Mouse (Mus musculus) limb, embryonic 12.5 days (tissue): ENCODE data around the gene Rab30. TPM values are rescaled to one million over a fixed set of nuclear protein-coding genes. Genes with fewer than 3 reads are reported as not detected.

Experiments used
- ATAC-seq: fragments of 200-750 bp; cut with Nextera tagmentation; 2 replicates; pipeline ENCODE4 v1.8.0; 2017; ENCODE audit warnings: low read depth, moderate TSS enrichment; ENCODE audit not compliant: insufficient number of reproducible peaks, insufficient read depth, low FRiP score, low TSS enrichment
- H3K27ac ChIP-seq: fragments of 300-500 bp; sonication (generic); 2 replicates; pipeline ENCODE4 v1.5.1; 2016; ENCODE audit warnings: mild to moderate bottlenecking, moderate library complexity
- H3K27me3 ChIP-seq: fragments of 300-500 bp; sonication (generic); 2 replicates; pipeline ENCODE4 v1.6.1; 2016; ENCODE audit warnings: mild to moderate bottlenecking, moderate library complexity
- H3K36me3 ChIP-seq: fragments of 300-500 bp; sonication (generic); 2 replicates; pipeline ENCODE4 v1.6.1; 2016; ENCODE audit warnings: mild to moderate bottlenecking, moderate library complexity
- H3K4me1 ChIP-seq: fragments of 300-500 bp; sonication (generic); replicated peaks from 2 replicates; pipeline ENCODE4 v1.6.1; 2016
- H3K4me2 ChIP-seq: fragments of 300-500 bp; sonication (generic); 2 replicates; pipeline ENCODE4 v1.6.1; 2016; ENCODE audit warnings: mild to moderate bottlenecking, moderate library complexity
- H3K4me3 ChIP-seq: fragments of 300-500 bp; sonication (generic); replicated peaks from 2 replicates; pipeline ENCODE4 v1.5.1; 2016; ENCODE audit warnings: mild to moderate bottlenecking
- H3K9ac ChIP-seq: fragments of 300-500 bp; sonication (generic); replicated peaks from 2 replicates; pipeline ENCODE4 v1.6.1; 2016; ENCODE audit warnings: mild to moderate bottlenecking, moderate library complexity
- H3K9me3 ChIP-seq: fragments of 300-500 bp; sonication (generic); 2 replicates; pipeline ENCODE4 v1.6.1; 2016; ENCODE audit warnings: mild to moderate bottlenecking, moderate library complexity
- WGBS: fragments of 180-500 bp; shearing (Covaris S2); methylation state at CpG from one replicate; pipeline ENCODE4 v1.1.7; 2016; 5-methylcytosine and 5-hydroxymethylcytosine counted together
- polyA plus RNA-seq: library from polyadenylated mRNA; unstranded; fragments of >200 nt; fragmentation: Nextera tagmentation; extraction: Ambion mirVana; gene quantifications from 2 replicates; pipeline ENCODE4 v1.2.1, GENCODE M21; 2016

Gene Rab30
- polyA plus RNA-seq, 1 experiment from 2014 or later: 11.8 TPM

DNA sequence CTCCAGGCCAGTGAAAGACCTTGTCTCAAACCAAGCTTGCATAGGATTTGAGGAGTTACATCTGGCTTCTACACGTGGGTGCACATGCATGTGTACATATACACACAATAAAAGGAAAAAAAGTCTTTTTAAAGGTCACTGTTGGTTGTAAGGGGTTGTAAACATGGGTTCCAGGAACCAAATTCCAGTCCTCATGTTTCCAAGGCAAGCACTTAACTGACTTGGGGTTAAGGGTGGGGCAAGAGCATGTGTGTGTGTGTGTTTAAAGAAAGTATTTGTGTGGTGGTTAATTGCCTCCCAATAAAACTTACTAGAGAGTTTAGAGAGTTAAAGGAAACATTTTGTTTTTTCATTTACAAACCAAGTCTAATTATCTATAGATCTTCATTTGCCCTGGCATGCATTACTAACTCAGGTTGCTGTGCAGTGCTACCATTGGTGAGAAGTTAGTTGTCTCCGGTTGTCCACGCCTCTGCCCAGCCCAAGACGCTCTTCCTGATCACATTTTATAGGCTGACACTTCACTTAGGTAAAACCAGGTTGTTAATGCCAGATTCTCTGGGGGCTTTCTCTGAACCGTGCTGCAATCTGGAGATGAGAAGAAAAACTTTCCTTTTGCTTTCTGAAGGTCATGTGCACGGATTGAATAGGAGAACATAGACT, 143.7 kb downstream of the Rab30 start:
- ATAC-seq: no peak
- WGBS: 67% methylated on average over 6 of the region's 6 CpGs
- Histone ChIP-seq H3K4me1 (peaks cover 3% of the 10 kb centered on the region), H3K4me3 (no peak overlapping the region), H3K27ac (no peak overlapping the region), H3K4me2 (no peak overlapping the region), H3K9me3 (no peaks in the 10 kb centered on the region), H3K36me3 (no peaks in the 10 kb centered on the region), H3K27me3 (no peaks in the 10 kb centered on the region), H3K9ac (no peak overlapping the region)

DNA sequence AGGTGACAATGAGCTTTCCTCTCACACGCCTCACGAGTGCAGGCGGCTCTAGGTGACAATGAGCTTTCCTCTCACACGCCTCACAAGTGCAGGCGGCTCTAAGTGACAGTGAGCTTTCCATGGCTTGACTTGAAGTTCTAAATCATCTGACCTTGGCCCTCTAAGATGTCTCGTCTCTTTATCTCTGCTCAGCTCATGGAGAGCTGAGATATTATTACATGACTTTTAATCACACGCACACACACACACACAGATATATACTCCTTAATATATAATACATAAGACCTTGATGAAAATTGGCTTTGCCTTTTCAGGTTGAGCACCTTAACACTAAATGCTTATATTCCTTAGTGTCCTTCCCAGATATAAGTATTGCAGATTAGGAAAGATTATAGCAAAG, 145.4 kb downstream of the Rab30 start:
- Histone ChIP-seq H3K36me3 (no peaks in the 10 kb centered on the region), H3K27ac (no peak overlapping the region), H3K4me1 (peaks cover 11% of the 10 kb centered on the region), H3K9ac (no peak overlapping the region), H3K4me2 (no peak overlapping the region), H3K9me3 (no peaks in the 10 kb centered on the region), H3K27me3 (no peaks in the 10 kb centered on the region), H3K4me3 (no peak overlapping the region)
- ATAC-seq: no peak
- WGBS: 78% methylated on average over 7 of the region's 7 CpGs

DNA sequence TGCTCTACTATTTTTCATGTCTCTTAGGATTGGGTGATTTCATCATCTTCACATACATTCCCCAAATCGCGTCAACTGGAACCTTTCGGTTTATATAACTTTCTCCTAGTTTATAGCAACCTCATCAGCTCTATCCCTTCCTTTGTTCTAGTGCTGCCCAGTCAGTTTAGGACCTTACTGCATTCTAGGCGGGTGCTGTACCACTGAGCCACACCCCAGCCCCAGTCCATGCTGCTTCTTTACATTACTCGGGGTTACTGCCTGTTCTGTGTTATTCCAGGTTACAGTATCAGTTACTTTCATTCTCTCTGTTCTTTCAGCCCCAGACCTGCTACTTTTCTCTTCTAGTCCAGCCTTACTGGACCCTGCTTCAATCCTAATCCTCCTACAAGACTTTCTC, 145.8 kb downstream of the Rab30 start:
- no peak overlapping the region for H3K4me2 ChIP-seq
- H3K27me3 ChIP-seq: no peaks in the 10 kb centered on the region
- H3K4me3 ChIP-seq: no peak overlapping the region
- WGBS: 85% methylated on average over 5 of the region's 5 CpGs
- H3K36me3 ChIP-seq: no peaks in the 10 kb centered on the region
- H3K9ac ChIP-seq: no peak overlapping the region
- ATAC-seq: no peak
- peaks cover 11% of the 10 kb centered on the region for H3K4me1 ChIP-seq
- H3K9me3 ChIP-seq: no peaks in the 10 kb centered on the region
- H3K27ac ChIP-seq: no peak overlapping the region

DNA sequence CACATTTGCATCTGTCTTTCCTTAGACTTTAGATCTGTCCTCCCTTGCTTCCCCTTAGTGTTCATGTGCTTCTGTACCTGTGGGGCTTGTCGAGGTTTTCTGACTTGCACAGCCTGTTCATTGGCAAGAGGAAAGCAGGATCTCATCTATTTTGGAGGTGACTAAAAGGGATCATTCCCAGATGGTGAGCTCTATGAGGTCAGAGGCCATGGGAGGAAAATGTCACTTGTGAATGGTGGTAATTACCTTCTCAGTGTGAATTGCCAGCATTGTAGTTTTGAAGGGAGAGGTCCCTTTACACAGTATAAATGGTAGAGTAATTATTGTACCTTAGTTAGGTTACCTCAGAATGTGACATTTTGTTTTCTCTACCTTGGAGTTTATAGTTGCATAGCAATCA, 148.8 kb downstream of the Rab30 start:
- ATAC-seq: no peak
- Histone ChIP-seq H3K4me3 (no peak overlapping the region), H3K9me3 (no peaks in the 10 kb centered on the region), H3K27ac (no peak overlapping the region), H3K4me1 (peaks cover 11% of the 10 kb centered on the region), H3K36me3 (no peaks in the 10 kb centered on the region), H3K9ac (no peak overlapping the region), H3K4me2 (no peak overlapping the region), H3K27me3 (no peaks in the 10 kb centered on the region)
- 12% methylated on average over 1 of the region's 1 CpGs for WGBS

DNA sequence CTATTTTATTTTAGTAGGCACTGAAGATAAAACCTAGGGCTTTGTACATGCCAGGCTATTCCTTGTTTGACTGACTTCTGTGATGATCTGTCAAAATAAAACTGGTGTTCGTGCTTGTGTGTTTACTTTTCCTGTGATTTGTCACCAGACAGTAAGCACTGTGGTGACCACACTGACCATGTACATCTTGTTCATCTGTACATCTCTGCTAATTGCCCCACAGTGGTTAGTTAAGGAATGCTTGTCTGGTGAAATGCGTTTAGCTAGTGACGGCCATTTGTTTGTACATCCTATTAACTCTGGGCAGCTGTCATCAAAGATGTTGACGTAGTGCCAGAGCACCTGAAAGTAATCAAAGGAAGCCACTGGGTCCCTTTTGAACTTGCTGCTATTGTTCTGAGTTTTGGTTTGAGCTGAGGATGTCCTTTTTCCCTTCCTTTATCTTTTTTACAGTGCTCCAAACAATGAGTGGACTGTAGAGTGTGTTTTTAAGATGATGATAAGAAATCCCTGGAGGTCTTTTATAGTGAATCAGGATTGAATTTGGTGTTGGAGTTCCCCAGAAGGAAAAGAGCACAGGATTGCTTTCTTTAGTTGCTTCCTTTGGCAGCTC, 149.3 kb downstream of the Rab30 start:
- no peaks in the 10 kb centered on the region for H3K36me3 ChIP-seq
- no peak overlapping the region for H3K9ac ChIP-seq
- peaks cover 11% of the 10 kb centered on the region for H3K4me1 ChIP-seq
- no peaks in the 10 kb centered on the region for H3K27me3 ChIP-seq
- no peaks in the 10 kb centered on the region for H3K9me3 ChIP-seq
- no peak overlapping the region for H3K4me2 ChIP-seq
- WGBS: 12% methylated on average over 4 of the region's 4 CpGs
- H3K4me3 ChIP-seq: no peak overlapping the region
- no peak for ATAC-seq
- no peak overlapping the region for H3K27ac ChIP-seq

DNA sequence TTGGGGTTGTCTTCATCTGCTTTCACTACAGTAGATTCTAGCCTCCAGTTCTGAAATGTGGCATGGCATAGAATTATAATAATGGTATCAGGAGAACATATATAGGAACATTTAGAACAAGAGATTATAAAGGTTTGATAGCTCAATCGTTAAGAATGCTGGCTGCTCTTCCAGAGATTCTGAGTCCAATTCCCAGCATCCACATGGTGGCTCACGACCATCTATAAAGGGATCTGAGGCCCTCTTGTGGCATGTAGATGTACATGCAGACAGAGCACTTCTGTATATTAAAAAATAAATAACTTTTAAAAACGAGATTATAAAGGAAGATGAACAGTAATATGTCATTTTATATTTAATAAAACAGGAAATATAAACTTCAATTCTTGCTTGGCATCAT, 152.1 kb downstream of the Rab30 start:
- H3K4me3 ChIP-seq: no peak overlapping the region
- no peak overlapping the region for H3K27ac ChIP-seq
- no peak overlapping the region for H3K9ac ChIP-seq
- ATAC-seq: no peak
- WGBS: 45% methylated on average over 3 of the region's 3 CpGs
- H3K4me2 ChIP-seq: no peak overlapping the region
- no peaks in the 10 kb centered on the region for H3K36me3 ChIP-seq
- H3K4me1 ChIP-seq: peaks cover 11% of the 10 kb centered on the region
- no peaks in the 10 kb centered on the region for H3K9me3 ChIP-seq
- H3K27me3 ChIP-seq: no peaks in the 10 kb centered on the region

Other genes starting within 250 kb of the Rab30 start
- 54.5 and 54.8 TPM in 2 replicates for gene Ccdc90b, start 180.5 kb upstream of the Rab30 start, polyA plus RNA-seq
- 7.6 and 7.9 TPM in 2 replicates for gene Ankrd42, start 104.5 kb upstream of the Rab30 start, polyA plus RNA-seq
- 31.6 and 34.1 TPM in 2 replicates for gene Pcf11, start 71.7 kb upstream of the Rab30 start, polyA plus RNA-seq
- gene Ddias, start 132.6 kb downstream of the Rab30 start, polyA plus RNA-seq: 18.2 and 18.4 TPM in 2 replicates
- gene Prcp, start 132.9 kb downstream of the Rab30 start, polyA plus RNA-seq: 22.1 and 23.6 TPM in 2 replicates